Mouse (Mus musculus) liver, embryonic 15.5 days (tissue): ENCODE measurements around the gene Elovl1. TPM values are rescaled to one million over a fixed set of nuclear protein-coding genes. Genes with fewer than 3 reads are reported as not detected.
A peak's percentile ranks its signal among the peaks of the same experiment; 100 is the strongest.

ENCODE experiments used
- ATAC-seq: fragments of 200-750 bp; cut with Nextera tagmentation; 2 replicates; pipeline ENCODE4 v1.8.0; 2017; ENCODE audit warnings: moderate number of reproducible peaks, mild to moderate bottlenecking, moderate library complexity; ENCODE audit not compliant: insufficient read depth
- H3K27ac ChIP-seq: fragments of 300-500 bp; sonication (generic); replicated peaks from 2 replicates; pipeline ENCODE4 v1.5.1; 2015; ENCODE audit warnings: mild to moderate bottlenecking, inconsistent platforms
- H3K27me3 ChIP-seq: fragments of 300-500 bp; sonication (generic); 2 replicates; pipeline ENCODE4 v1.6.1; 2015; ENCODE audit warnings: mild to moderate bottlenecking, inconsistent platforms
- H3K36me3 ChIP-seq: fragments of 300-500 bp; sonication (generic); replicated peaks from 2 replicates; pipeline ENCODE4 v1.6.1; 2015; ENCODE audit warnings: moderate library complexity, mild to moderate bottlenecking, inconsistent platforms
- H3K4me1 ChIP-seq: fragments of 300-500 bp; sonication (generic); replicated peaks from 2 replicates; pipeline ENCODE4 v1.6.1; 2015; ENCODE audit warnings: inconsistent platforms
- H3K4me2 ChIP-seq: fragments of 300-500 bp; sonication (generic); 2 replicates; pipeline ENCODE4 v1.6.1; 2015; ENCODE audit warnings: moderate library complexity, mild to moderate bottlenecking, inconsistent platforms
- H3K4me3 ChIP-seq: fragments of 300-500 bp; sonication (generic); replicated peaks from 2 replicates; pipeline ENCODE4 v1.5.1; 2015; ENCODE audit warnings: mild to moderate bottlenecking, inconsistent platforms
- H3K9ac ChIP-seq: fragments of 300-500 bp; sonication (generic); 2 replicates; pipeline ENCODE4 v1.6.1; 2015; ENCODE audit warnings: moderate library complexity, mild to moderate bottlenecking, inconsistent platforms
- H3K9me3 ChIP-seq: fragments of 300-500 bp; sonication (generic); replicated peaks from 2 replicates; pipeline ENCODE4 v1.6.1; 2016; ENCODE audit warnings: inconsistent platforms
- WGBS: fragments of 180-500 bp; shearing (Covaris S2); methylation state at CpG from one replicate; pipeline ENCODE4 v1.1.7; 2015; ENCODE audit warnings: mixed read lengths; ENCODE audit not compliant: insufficient replicate concordance; 5-methylcytosine and 5-hydroxymethylcytosine counted together
- polyA plus RNA-seq: library from polyadenylated mRNA; unstranded; fragments of >200 nt; fragmentation: Nextera tagmentation; extraction: Ambion mirVana; gene quantifications from 2 replicates; pipeline ENCODE4 v1.2.1, GENCODE M21; 2015

Elovl1 gene
- polyA plus RNA-seq: 83.4 and 93.5 TPM in 2 replicates

GRCm38 (mm10) chr4:118427768-118428451 lies at the start of gene Elovl1:
Gene Elovl1, plus strand, starts transcription at chr4:118428093.
- Histone ChIP-seq H3K9me3 (no peaks in the 10 kb centered on the region), H3K36me3 (peaks cover 35% of the 10 kb centered on the region), H3K27ac (peak within 1 kb of the TSS; percentile 91), H3K4me1 (peaks cover 98% of the 10 kb centered on the region), H3K9ac (peak within 1 kb of the TSS; percentile 90), H3K4me2 (peak within 1 kb of the TSS; percentile 97), H3K4me3 (peak within 1 kb of the TSS; percentile 75), H3K27me3 (no peaks in the 10 kb centered on the region)
- ATAC-seq: peak; percentile 89
- under 1% methylated on average over 30 of the region's 31 CpGs for WGBS

- H3K4me1 ChIP-seq: no peaks in the 10 kb centered on the region
- no peak overlapping the region for H3K9ac ChIP-seq
- ATAC-seq: no peak
- H3K9me3 ChIP-seq: no peaks in the 10 kb centered on the region
- no peaks in the 10 kb centered on the region for H3K27me3 ChIP-seq
- no peak overlapping the region for H3K4me3 ChIP-seq
- H3K4me2 ChIP-seq: no peak overlapping the region
- H3K36me3 ChIP-seq: peaks cover 96% of the 10 kb centered on the region
- no peak overlapping the region for H3K27ac ChIP-seq
- 80% methylated on average over 7 of the region's 7 CpGs for WGBS
Measured at GRCm38 (mm10) chr4:118383271-118383670, 44.6 kb upstream of the Elovl1 start.

GRCm38 (mm10) chr4:118387316-118387715 lies 40.6 kb upstream of the Elovl1 start:
- Histone ChIP-seq H3K9ac (no peak overlapping the region), H3K9me3 (no peaks in the 10 kb centered on the region), H3K4me1 (no peaks in the 10 kb centered on the region), H3K27me3 (no peaks in the 10 kb centered on the region), H3K36me3 (peaks cover 100% of the 10 kb centered on the region), H3K4me3 (no peak overlapping the region), H3K27ac (no peak overlapping the region), H3K4me2 (no peak overlapping the region)
- WGBS: 83% methylated on average over 8 of the region's 8 CpGs
- no peak for ATAC-seq

- peaks cover 100% of the 10 kb centered on the region for H3K36me3 ChIP-seq
- H3K9me3 ChIP-seq: no peaks in the 10 kb centered on the region
- no peak overlapping the region for H3K9ac ChIP-seq
- no peak overlapping the region for H3K4me2 ChIP-seq
- no peaks in the 10 kb centered on the region for H3K27me3 ChIP-seq
- H3K4me3 ChIP-seq: no peak overlapping the region
- 91% methylated on average over 11 of the region's 11 CpGs for WGBS
- no peak for ATAC-seq
- H3K27ac ChIP-seq: no peak overlapping the region
- no peaks in the 10 kb centered on the region for H3K4me1 ChIP-seq
Measured at GRCm38 (mm10) chr4:118390146-118390545, 37.7 kb upstream of the Elovl1 start.

GRCm38 (mm10) chr4:118394505-118394904 lies 33.4 kb upstream of the Elovl1 start:
- H3K27ac ChIP-seq: no peak overlapping the region
- no peak overlapping the region for H3K4me2 ChIP-seq
- peaks cover 91% of the 10 kb centered on the region for H3K36me3 ChIP-seq
- ATAC-seq: peak; percentile 7; the same call in 1 of the 2 replicates
- no peaks in the 10 kb centered on the region for H3K9me3 ChIP-seq
- no peaks in the 10 kb centered on the region for H3K27me3 ChIP-seq
- no peak overlapping the region for H3K4me3 ChIP-seq
- 71% methylated on average over 6 of the region's 6 CpGs for WGBS
- no peak overlapping the region for H3K9ac ChIP-seq
- H3K4me1 ChIP-seq: no peaks in the 10 kb centered on the region

- H3K9me3 ChIP-seq: no peaks in the 10 kb centered on the region
- WGBS: 75% methylated on average over 4 of the region's 4 CpGs
- H3K4me1 ChIP-seq: no peaks in the 10 kb centered on the region
- peaks cover 91% of the 10 kb centered on the region for H3K36me3 ChIP-seq
- H3K4me3 ChIP-seq: no peak overlapping the region
- no peak for ATAC-seq
- H3K9ac ChIP-seq: no peak overlapping the region
- H3K27me3 ChIP-seq: no peaks in the 10 kb centered on the region
- no peak overlapping the region for H3K4me2 ChIP-seq
- H3K27ac ChIP-seq: no peak overlapping the region
Measured at GRCm38 (mm10) chr4:118395289-118395688, 32.6 kb upstream of the Elovl1 start.

- Histone ChIP-seq H3K27ac (no peak overlapping the region), H3K4me3 (no peak overlapping the region), H3K9ac (no peak overlapping the region), H3K4me1 (peaks cover 4% of the 10 kb centered on the region), H3K9me3 (no peaks in the 10 kb centered on the region), H3K36me3 (peaks cover 91% of the 10 kb centered on the region), H3K27me3 (no peaks in the 10 kb centered on the region), H3K4me2 (no peak overlapping the region)
- ATAC-seq: no peak
- 61% methylated on average over 3 of the region's 3 CpGs for WGBS
Measured at GRCm38 (mm10) chr4:118396433-118396832, 31.5 kb upstream of the Elovl1 start.

- Histone ChIP-seq H3K4me3 (no peak overlapping the region), H3K9ac (no peak overlapping the region), H3K4me2 (no peak overlapping the region), H3K9me3 (no peaks in the 10 kb centered on the region), H3K27me3 (no peaks in the 10 kb centered on the region), H3K4me1 (peaks cover 20% of the 10 kb centered on the region), H3K27ac (no peak overlapping the region), H3K36me3 (peaks cover 91% of the 10 kb centered on the region)
- no peak for ATAC-seq
- WGBS: 76% methylated on average over 6 of the region's 6 CpGs
Measured at GRCm38 (mm10) chr4:118398400-118398799, 29.5 kb upstream of the Elovl1 start.

GRCm38 (mm10) chr4:118401421-118401820 lies 26.5 kb upstream of the Elovl1 start:
- WGBS: 77% methylated on average over 3 of the region's 3 CpGs
- no peak overlapping the region for H3K4me3 ChIP-seq
- no peak for ATAC-seq
- H3K27me3 ChIP-seq: no peaks in the 10 kb centered on the region
- peak overlapping the region; percentile 13; the same call in 1 of the 2 replicates for H3K4me2 ChIP-seq
- H3K9ac ChIP-seq: peak overlapping the region; percentile 15; the same call in 1 of the 2 replicates
- H3K4me1 ChIP-seq: peaks cover 23% of the 10 kb centered on the region
- H3K36me3 ChIP-seq: peaks cover 84% of the 10 kb centered on the region
- no peaks in the 10 kb centered on the region for H3K9me3 ChIP-seq
- H3K27ac ChIP-seq: 0 out of 2 replicates have a peak overlapping the region, but pooled peaks have one; percentile 24

GRCm38 (mm10) chr4:118401918-118402317 lies 26.0 kb upstream of the Elovl1 start:
- Histone ChIP-seq H3K4me2 (peak overlapping the region; percentile 13; the same call in 1 of the 2 replicates), H3K4me3 (no peak overlapping the region), H3K9me3 (no peaks in the 10 kb centered on the region), H3K27ac (peak overlapping the region; percentile 24; the same call in 1 of the 2 replicates), H3K27me3 (no peaks in the 10 kb centered on the region), H3K4me1 (peaks cover 23% of the 10 kb centered on the region), H3K9ac (peak overlapping the region; percentile 15; the same call in 1 of the 2 replicates), H3K36me3 (peaks cover 79% of the 10 kb centered on the region)
- WGBS: 31% methylated on average over 5 of the region's 5 CpGs
- peak; percentile 70 for ATAC-seq

GRCm38 (mm10) chr4:118402701-118403100 lies 25.2 kb upstream of the Elovl1 start:
- Histone ChIP-seq H3K4me1 (peaks cover 29% of the 10 kb centered on the region), H3K9me3 (no peaks in the 10 kb centered on the region), H3K27ac (no peak overlapping the region), H3K4me3 (no peak overlapping the region), H3K27me3 (no peaks in the 10 kb centered on the region), H3K36me3 (peaks cover 71% of the 10 kb centered on the region), H3K9ac (no peak overlapping the region), H3K4me2 (no peak overlapping the region)
- 84% methylated on average over 12 of the region's 12 CpGs for WGBS
- no peak for ATAC-seq
